18 mouse cellular contexts compared by ENCODE assay signal in the genomic region with DNA sequence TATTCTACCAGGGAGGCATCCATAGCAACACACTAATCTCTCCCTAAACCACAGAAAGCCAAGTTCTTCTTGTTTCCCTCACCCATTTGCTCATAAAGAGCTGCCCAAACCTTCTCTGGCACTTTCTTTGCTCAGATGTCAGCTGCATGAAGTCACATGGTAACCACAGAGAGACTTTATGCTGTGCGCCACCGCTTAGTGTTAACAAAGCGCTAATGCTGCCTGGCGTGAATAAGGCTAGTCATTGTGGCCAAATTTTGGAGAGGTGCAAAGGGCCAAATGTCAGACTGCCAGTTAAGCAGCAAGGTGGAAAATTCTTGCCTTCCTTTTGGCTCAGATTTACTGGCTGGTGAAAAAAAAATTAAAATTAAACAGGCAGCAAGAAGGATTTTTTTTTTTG.
DNase-seq lines count a peak whose midpoint lies in the region; ATAC-seq and TF ChIP-seq lines count a peak whose summit lies in the region.
"Had no signal": no experiment of that assay in that cellular context is flagged by ENCODE, and none has a peak within 500 bp of the region (broad histone marks: within the 10 kb centered on the region; RNA-seq: fewer than 3 reads in every experiment).

No protein-coding gene starts in this region.

- no peaks in the 10 kb centered on the region for H3K27me3 ChIP-seq in forebrain, postnatal 0 days (ENCODE audit: insufficient read depth, low read length)
- H3K27me3 ChIP-seq in forebrain, embryonic 12.5 days: no peaks in the 10 kb centered on the region
- no peaks in the 10 kb centered on the region for H3K27me3 ChIP-seq in limb, embryonic 14.5 days (ENCODE audit: control insufficient read depth, insufficient read depth, low read length)
- no peaks in the 10 kb centered on the region for H3K27me3 ChIP-seq in limb, embryonic 10.5 days (ENCODE audit: low read depth, poor library complexity, severe bottlenecking)
- no peaks in the 10 kb centered on the region for H3K27me3 ChIP-seq in cerebellum, adult 2 months (ENCODE audit: control insufficient read depth, insufficient read depth, low read length)
- H3K27me3 ChIP-seq: hindbrain, embryonic 12.5 days had no signal

- H3K4me2 ChIP-seq in forebrain, postnatal 0 days (ENCODE audit: low read depth): no peak overlapping the region
- H3K4me2 ChIP-seq in forebrain, embryonic 12.5 days: no peak overlapping the region
- H3K4me2 ChIP-seq in limb, embryonic 14.5 days (replicated peaks; ENCODE audit: low read depth, low read length, severe bottlenecking): no peak overlapping the region
- H3K4me2 ChIP-seq: hindbrain, embryonic 12.5 days; lung, embryonic 14.5 days had no signal

- no peak for TF ChIP-seq POLR2A in limb, embryonic 14.5 days (IDR thresholded peaks at IDR 0.05; ENCODE audit: borderline replicate concordance, extremely low read depth, insufficient read depth, insufficient read length)
- TF ChIP-seq POLR2A in cerebellum, adult 2 months (IDR thresholded peaks at IDR 0.05; ENCODE audit: borderline replicate concordance, insufficient read depth, low read length): no peak

- no peak overlapping the region for H3K9ac ChIP-seq in forebrain, postnatal 0 days
- H3K9ac ChIP-seq in forebrain, embryonic 12.5 days: no peak overlapping the region
- H3K9ac ChIP-seq in limb, embryonic 14.5 days (ENCODE audit: low read depth, low read length, severe bottlenecking): no peak overlapping the region
- H3K9ac ChIP-seq: hindbrain, embryonic 12.5 days; lung, embryonic 14.5 days had no signal

- peak; percentile 94 for ATAC-seq in forebrain, postnatal 0 days
- ATAC-seq in forebrain, embryonic 12.5 days (ENCODE audit: low FRiP score): no peak
- peak; percentile 53; the same call in 1 of the 2 replicates for ATAC-seq in limb, embryonic 14.5 days (ENCODE audit: low FRiP score, low read depth)

- no peaks in the 10 kb centered on the region for H3K9me3 ChIP-seq in forebrain, postnatal 0 days (ENCODE audit: low read length)
- no peaks in the 10 kb centered on the region for H3K9me3 ChIP-seq in forebrain, embryonic 12.5 days
- no peaks in the 10 kb centered on the region for H3K9me3 ChIP-seq in limb, embryonic 14.5 days (ENCODE audit: control insufficient read depth, low read length)
- no peaks in the 10 kb centered on the region for H3K9me3 ChIP-seq in limb, embryonic 10.5 days (replicated peaks)
- H3K9me3 ChIP-seq: hindbrain, embryonic 12.5 days had no signal

- H3K4me1 ChIP-seq in forebrain, postnatal 0 days (ENCODE audit: insufficient read depth): no peaks in the 10 kb centered on the region
- H3K4me1 ChIP-seq in forebrain, embryonic 12.5 days: no peaks in the 10 kb centered on the region
- 0 out of 2 replicates have a peak, but pooled peaks cover 2% of the 10 kb centered on the region for H3K4me1 ChIP-seq in limb, embryonic 14.5 days (ENCODE audit: control insufficient read depth, insufficient read depth, low read length)
- no peaks in the 10 kb centered on the region for H3K4me1 ChIP-seq in limb, embryonic 10.5 days
- H3K4me1 ChIP-seq in cerebellum, adult 2 months (ENCODE audit: control insufficient read depth, insufficient read depth, low read length): peaks cover 6% of the 10 kb centered on the region; the same call in 1 of the 2 replicates
- H3K4me1 ChIP-seq: hindbrain, embryonic 12.5 days had no signal

- DNase-seq in forebrain, postnatal 0 days: peak; percentile 60
- peak; percentile 34 for DNase-seq in limb, embryonic 14.5 days (ENCODE audit: low spot score)
- no peak for DNase-seq in limb, embryonic 10.5 days (ENCODE audit: low spot score)
- DNase-seq in cerebellum, adult 2 months: peak; percentile 34 to 74
- DNase-seq in forelimb bud, embryonic 11.5 days (ENCODE audit: low read depth, low spot score): peak; percentile 21
- no peak for DNase-seq in urinary bladder, postnatal 36 days (ENCODE audit: low spot score in 2 of 2)
- no peak for DNase-seq in kidney, adult 8-10 months
- DNase-seq: B cell, adult 2 months; embryo, embryonic 11 days; heart, adult 11 months; kidney, adult 11 months; kidney, postnatal 36 days; lung, embryonic 14.5 days; midbrain, embryonic 14.5 days; right cerebral cortex, postnatal 14 days had no signal

- WGBS in forebrain, postnatal 0 days: 72% methylated on average over 4 of the region's 4 CpGs
- WGBS in forebrain, embryonic 12.5 days: 87% methylated on average over 4 of the region's 4 CpGs
- WGBS in limb, embryonic 14.5 days: 74% methylated on average over 4 of the region's 4 CpGs
- 92% methylated on average over 4 of the region's 4 CpGs for WGBS in limb, embryonic 10.5 days
- 8% methylated on average over 4 of the region's 4 CpGs for WGBS in cerebellum, adult 2 months

- no peak overlapping the region for H3K4me3 ChIP-seq in forebrain, postnatal 0 days (ENCODE audit: low read depth, low read length)
- no peak overlapping the region for H3K4me3 ChIP-seq in forebrain, embryonic 12.5 days (replicated peaks)
- H3K4me3 ChIP-seq in limb, embryonic 14.5 days (replicated peaks; ENCODE audit: low read length): no peak overlapping the region
- H3K4me3 ChIP-seq in limb, embryonic 10.5 days: no peak overlapping the region
- no peak overlapping the region for H3K4me3 ChIP-seq in cerebellum, adult 2 months (replicated peaks; ENCODE audit: insufficient read depth, low read depth, low read length)
- H3K4me3 ChIP-seq: hindbrain, embryonic 12.5 days had no signal

- H3K36me3 ChIP-seq in forebrain, postnatal 0 days (ENCODE audit: insufficient read depth): no peaks in the 10 kb centered on the region
- H3K36me3 ChIP-seq in forebrain, embryonic 12.5 days (replicated peaks): no peaks in the 10 kb centered on the region
- H3K36me3 ChIP-seq in limb, embryonic 14.5 days (ENCODE audit: control insufficient read depth, insufficient read depth, low read length): no peaks in the 10 kb centered on the region
- no peaks in the 10 kb centered on the region for H3K36me3 ChIP-seq in limb, embryonic 10.5 days
- H3K36me3 ChIP-seq: hindbrain, embryonic 12.5 days had no signal

- H3K27ac ChIP-seq in forebrain, postnatal 0 days (ENCODE audit: low read depth, low read length): no peak overlapping the region
- no peak overlapping the region for H3K27ac ChIP-seq in forebrain, embryonic 12.5 days
- H3K27ac ChIP-seq in limb, embryonic 14.5 days (replicated peaks; ENCODE audit: low read depth, low read length): no peak overlapping the region
- H3K27ac ChIP-seq in limb, embryonic 10.5 days: no peak overlapping the region
- no peak overlapping the region for H3K27ac ChIP-seq in cerebellum, adult 2 months (ENCODE audit: insufficient read depth, low read length)
- H3K27ac ChIP-seq: hindbrain, embryonic 12.5 days; macrophage had no signal

- no peak for TF ChIP-seq CTCF in forebrain, postnatal 0 days (IDR thresholded peaks at IDR 0.05; ENCODE audit: low read depth)
- TF ChIP-seq CTCF in cerebellum, adult 2 months (IDR thresholded peaks at IDR 0.05; ENCODE audit: borderline replicate concordance, insufficient read depth, low read depth, low read length): no peak

Comparison
In these comparisons a context has a peak if more than half of its experiments do, and no peak if none do; other contexts are left out.
1. DNase-seq: peak in forebrain, postnatal 0 days (single experiment), limb, embryonic 14.5 days (single experiment), cerebellum, adult 2 months (2 of 2) and forelimb bud, embryonic 11.5 days (single experiment); none in limb, embryonic 10.5 days (single experiment), urinary bladder, postnatal 36 days (0 of 2) and kidney, adult 8-10 months (0 of 2).